Mouse (Mus musculus): ENCODE results near the gene Cacfd1.

DNA sequence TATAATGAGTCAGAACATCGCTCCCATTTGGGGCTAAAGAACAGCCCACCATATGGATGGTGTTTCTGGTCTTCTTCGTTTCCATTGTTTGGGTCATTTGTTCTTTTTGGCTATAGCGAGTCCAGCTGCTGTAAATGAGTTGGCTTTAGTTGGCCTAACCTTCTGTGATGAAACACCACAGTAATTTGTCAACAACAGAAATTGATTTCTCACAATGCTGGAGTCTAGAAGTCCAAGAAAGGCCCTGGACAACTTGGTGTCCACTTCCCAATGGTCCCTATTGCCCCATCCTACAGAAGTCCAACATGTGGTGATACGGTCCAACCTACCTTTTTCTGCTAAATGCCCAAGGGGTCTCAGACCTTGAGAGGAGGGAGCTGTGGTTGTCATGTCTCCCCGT lies 25.1 kb upstream of the Cacfd1 start:
- TF ChIP-seq GATA1 (IDR thresholded peaks at IDR 0.05; ENCODE audit: borderline replicate concordance, low read length) = no peak
- TF ChIP-seq FLI1 (IDR thresholded peaks at IDR 0.05; ENCODE audit: low read length) = no peak

All from megakaryocyte, embryonic 14.5 days (primary cell).